Mouse (Mus musculus): Measurements from ENCODE around the gene Plac8.

GRCm38 (mm10) chr5:100559357-100559756 lies 12.7 kb downstream of the Plac8 start:
- TF ChIP-seq POLR2A (IDR thresholded peaks at IDR 0.05; ENCODE audit: low read depth, low read length) (no peak), CTCF (IDR thresholded peaks at IDR 0.05; ENCODE audit: extremely low read depth, insufficient read length, insufficient replicate concordance, low read depth, low read length) (no peak)
